Mouse (Mus musculus): ENCODE data around the gene Ndufaf2.

Ndufaf2 gene

DNA sequence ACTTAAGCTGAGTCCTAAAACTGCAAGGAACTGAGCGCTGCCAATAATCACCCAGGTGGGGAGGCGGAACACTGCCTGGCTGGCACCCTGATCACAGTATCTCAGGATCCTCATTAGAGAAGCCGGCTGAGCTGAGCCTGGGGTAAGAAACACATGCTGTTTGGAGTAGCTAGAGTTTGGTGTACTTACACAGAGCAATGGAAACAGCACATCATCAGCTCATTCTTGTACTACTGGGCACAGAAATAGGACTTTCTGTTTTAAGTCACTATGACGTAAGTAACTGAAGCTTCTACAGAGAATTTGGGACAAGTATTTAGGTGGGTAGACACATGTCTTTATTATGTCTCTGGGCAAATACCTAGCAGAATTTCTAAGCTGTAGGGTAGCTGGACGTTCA is 72.4 kb downstream of the Ndufaf2 start:
- DNase-seq (ENCODE audit: low read depth): no peak

DNA sequence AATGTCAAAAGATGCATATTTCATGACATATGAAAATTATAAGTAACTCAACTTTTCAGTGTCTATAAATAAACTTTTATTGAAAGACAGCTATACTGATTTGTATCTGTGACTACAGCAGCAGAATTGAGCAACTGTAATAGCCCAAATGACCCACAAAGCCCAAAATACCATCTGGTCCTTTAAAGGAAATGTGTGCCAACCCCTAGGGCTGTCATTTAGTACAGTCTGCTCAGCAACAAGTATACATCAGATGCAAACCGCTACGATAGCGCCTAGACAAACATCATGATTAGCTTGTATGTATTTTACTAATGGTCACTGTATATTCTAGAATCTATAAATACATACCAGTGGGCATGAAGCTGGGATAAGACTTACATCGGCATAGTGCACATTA is 74.3 kb downstream of the Ndufaf2 start:
- no peak for DNase-seq (ENCODE audit: low read depth)

DNA sequence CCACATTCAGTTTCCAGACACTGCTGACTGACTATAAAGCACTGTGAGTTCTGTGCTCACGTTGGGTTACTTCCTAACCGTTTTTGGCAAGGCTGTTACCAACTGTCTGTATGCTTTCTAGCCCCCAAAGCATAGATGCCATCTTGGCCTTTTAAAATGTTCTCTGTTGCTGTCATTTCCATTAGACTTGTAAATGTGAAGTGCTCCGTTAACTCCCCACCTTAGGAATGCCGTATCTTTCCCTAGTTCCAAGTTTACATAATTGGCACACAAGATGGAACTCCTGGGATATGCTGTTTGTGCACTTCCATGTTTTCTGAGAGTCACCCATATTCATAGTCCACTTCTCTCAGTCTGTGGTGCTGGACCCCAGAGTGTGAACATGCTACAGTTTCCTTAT is 80.5 kb downstream of the Ndufaf2 start:
- DNase-seq (ENCODE audit: low read depth): no peak

DNA sequence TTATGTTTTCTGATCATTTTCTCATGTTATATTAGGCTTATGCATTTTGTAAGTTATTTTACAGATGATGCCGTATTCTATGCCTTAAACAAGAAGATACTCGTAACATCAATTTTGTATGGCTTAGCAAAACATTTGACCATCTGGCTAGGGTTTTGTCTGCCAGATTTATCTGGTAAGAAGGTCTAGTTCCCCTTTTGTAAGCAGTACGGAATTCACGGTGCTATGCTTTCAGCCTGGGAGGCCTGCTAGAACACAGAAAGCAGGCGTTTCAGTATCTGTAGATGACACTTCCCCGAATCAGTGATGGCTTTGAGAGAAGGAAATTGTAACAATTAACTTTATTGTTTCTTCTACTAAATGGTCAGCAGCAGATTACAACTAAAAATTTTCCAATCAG is 80.9 kb downstream of the Ndufaf2 start:
- no peak for DNase-seq (ENCODE audit: low read depth)

DNA sequence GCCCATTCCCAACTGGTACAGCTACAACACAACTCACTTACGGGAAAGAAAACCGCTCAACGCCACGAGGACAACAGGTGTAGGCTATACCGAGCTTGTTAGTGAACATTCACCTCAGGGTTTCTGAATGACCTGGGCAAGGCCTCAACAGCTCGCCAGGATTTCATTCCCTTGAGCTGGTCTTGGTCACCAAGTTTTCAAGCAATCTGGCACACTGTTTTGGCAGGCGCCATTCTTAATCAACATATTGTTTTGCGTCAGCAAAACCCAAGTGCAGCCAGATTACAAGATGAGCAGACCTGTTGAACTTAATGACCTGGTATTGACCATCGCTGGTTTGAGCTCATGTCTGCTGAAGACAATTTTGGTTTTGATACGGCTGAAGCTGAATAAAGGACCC is 88.3 kb downstream of the Ndufaf2 start:
- DNase-seq (ENCODE audit: low read depth): no peak

DNA sequence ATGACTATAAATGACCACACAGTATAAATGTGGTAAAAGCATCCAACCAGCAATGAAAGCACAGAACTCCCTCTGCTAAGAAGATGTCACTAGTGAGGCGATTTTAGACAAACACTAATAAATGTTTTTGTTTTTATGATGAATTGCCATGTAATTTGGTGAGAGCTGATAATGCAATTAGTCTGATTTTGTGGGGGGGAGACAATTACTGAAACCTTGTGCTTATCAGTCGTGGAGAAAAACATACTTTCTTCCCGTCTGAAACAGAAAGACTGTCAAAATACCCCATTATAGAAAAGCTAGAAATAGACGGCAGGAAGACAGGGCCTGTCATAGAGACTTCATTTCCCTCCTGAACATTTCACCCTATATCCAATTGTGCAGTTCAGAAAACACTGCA is 89.3 kb downstream of the Ndufaf2 start:
- DNase-seq (ENCODE audit: low read depth): no peak

DNA sequence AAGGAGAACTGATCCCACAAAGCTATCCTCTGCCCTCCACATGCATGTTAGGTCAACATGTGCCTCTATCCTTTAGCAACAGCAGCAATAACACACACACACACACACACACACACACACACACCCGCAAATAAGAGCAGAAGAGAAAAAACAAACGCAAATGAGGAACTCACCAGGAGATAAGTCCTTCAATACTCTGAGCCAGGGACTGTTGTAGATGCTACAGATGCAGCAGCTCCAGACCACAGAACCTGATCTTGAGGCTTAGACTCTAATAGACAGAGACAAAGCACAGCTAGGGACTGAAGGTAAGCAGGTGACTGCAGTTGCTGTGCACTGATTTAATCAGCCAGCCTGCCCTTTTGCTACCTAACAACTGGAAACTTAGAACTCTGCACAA is 92.4 kb downstream of the Ndufaf2 start:
- no peak for DNase-seq (ENCODE audit: low read depth)

DNA sequence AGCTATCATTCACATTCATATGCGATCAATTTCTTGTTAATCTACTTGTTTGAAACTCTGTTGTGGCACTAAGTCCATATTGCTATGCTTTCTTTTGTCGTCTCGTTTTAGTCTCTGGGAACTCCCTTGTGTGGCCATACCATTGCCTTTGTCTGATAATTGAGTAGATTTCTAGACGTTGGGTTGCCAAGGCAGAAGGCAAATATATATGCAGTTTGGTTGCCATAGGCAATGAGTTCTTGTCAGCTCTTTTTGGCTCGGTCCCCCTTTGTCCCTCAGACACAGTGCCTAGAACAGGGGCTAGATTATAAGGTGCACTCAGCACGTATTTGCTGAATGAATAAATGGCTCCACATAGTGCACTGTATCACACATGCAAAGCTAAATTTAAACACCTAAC is 94.1 kb downstream of the Ndufaf2 start:
- no peak for DNase-seq (ENCODE audit: low read depth)

DNA sequence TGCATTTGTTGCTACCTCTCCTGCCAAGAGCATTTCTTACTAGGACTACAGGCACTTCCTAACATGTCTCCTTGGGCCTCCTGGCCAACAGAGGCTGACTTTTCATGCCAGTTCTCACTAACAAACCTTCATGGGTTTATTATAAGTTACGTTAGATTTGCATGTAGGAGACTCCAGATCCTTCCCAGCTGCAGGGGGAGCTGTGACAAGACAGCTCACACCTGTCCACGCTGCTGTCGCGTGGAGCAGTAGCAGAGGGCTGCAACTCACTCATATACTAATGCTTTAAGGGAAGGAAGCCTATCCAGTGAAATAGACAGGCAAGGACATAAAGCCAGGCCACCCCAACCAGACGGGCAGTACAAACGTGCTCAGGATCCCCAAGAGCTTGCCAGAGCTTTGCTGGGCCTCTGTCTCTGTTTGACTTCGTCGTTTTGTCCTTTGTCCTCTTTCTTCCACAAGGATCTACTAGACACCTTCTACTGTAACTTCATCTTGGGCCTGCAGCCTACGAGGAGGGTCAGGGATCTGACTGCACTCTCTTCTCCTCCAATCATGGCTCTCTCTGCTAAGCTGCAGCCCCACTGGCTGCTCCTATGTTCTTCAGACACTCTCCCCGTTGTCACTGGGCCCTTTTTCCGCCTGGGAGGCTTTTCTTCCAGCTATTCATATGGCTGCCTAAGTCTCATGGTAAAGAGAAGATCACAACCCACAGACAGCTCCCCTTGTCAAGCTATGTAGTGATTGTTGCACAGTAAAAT is 94.9 kb downstream of the Ndufaf2 start:
- no peak for DNase-seq (ENCODE audit: low read depth)

DNA sequence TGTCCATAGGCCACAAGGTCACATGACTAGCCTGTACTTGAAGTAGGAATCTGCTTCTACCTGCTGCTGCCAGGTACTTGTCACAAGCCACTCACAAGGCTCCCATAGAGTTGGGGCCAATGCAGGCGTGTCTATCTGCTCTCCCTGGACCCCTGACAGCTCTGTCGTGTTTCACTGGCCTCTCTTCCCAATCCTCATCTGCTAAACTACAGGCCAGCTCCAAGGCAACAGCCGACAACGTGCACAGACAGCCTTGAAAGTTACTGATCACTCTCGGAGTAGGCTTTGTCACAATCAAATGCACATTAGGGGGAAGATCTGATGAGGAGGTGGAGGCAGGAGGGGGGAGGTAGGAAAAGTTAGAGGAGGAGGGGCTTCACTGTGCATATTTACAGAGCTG is 95.5 kb downstream of the Ndufaf2 start:
- no peak for DNase-seq (ENCODE audit: low read depth)

DNA sequence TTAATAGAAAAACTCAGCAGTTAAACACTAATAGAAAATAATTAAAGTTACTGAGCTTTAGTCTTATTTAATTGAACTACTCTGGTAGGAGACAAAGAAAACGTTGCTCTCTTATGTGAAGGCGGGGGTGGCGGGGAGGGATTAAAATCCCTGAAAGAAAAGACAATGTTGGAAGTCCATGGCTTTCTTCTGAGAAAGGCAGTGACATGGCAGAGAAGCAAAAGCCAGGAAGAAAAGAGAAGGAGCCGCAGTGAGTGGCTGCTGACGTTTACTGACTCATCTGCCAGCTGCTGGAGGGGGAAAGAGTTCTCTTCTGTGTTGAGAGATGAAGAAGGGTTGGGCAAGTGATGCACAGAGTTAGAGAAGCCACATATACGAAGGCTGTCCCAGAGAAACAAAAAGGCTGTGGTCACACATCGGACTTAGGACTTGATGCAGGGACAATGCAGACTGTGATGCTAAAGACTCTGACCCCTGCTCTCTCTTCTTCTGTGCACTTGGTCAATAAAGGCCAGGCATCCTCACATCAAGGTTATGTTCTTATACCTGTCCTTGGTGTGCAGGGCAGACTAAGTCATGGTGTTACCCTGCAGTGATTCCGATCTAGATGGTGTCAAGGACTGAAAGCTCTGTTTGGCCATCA is 97.4 kb downstream of the Ndufaf2 start:
- no peak for DNase-seq (ENCODE audit: low read depth)

DNA sequence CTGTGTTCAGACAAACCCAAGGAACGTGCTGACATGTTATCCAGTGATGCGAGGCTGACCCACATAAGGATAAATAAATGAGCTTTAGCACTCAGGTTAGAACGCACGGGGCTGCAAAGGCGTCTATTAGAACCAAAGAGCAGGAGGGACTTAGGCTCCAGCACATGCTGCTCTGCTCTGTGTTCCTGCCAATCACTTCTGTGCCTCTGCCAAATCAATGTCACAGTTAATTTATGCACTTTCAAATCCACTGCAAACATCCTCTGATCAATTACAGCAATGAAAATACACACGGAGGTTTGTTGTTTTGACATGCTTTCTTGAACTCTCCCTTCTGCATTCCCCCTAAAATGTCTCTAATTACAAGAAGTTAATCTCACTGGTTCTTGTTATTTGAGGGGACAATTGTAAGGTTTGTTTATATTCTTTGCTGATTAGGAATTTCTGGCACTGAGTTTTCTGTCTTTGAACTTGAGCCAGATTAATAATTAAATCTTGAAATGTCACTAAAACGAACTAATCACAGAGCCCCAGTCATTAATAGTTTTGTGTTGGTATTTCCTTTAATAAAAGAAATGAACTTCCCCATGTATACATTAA is 98.0 kb downstream of the Ndufaf2 start:
- no peak for DNase-seq (ENCODE audit: low read depth)

DNA sequence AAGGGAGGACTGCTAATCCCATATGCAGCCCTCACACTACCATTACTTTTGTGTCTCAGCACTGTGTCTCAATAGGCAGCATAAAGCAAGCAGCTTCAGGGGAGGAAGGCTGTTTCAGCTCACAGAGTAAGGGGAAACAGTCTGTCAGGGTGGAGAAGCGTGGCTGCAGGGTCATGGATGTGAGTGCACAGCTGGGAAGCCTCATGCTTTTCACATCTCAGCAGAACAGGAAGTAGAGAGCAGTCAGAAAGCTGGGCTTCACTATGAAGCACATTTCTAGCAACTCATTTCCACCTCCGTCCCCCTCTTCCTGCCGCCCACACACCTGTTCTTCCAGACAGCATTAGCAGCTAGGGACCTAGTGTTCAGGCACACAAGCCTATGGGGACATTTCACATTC is 101.5 kb downstream of the Ndufaf2 start:
- DNase-seq (ENCODE audit: low read depth): peak; percentile 25

DNA sequence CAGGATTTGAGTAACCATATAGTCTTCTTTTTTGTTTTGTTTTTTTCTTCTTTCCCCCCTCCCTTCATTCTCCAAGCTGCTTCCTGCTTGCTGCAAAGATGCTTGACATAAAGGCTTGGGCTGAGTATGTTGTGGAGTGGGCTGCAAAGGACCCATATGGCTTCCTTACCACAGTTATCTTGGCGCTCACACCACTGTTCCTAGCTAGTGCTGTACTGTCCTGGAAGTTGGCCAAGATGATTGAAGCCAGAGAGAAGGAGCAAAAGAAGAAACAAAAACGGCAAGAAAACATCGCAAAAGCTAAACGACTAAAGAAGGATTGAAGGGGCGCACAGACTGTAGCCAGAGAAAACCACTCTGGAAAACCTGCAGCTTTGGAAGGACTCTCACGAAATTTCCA is 111.1 kb downstream of the Ndufaf2 start:
- DNase-seq (ENCODE audit: low read depth): no peak

DNA sequence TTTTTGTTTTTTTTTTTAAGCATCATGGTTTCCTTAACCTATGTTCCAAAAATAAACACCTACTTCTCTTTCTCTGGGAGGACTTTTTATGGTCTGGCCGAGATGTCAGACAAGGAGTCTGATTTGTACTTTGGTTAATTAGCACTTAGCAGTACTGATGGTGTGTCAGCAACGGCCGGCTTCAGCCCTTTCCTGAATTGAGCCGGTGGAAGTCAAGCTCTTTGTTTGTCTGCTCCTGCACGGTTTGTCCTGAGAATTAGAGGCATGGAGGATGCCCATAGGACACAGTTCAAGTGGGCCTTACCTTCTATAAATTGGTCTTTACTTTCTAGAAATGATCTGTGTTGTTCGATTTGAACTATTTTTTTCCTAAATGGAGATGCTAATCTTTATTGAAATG is 111.5 kb downstream of the Ndufaf2 start:
- no peak for DNase-seq (ENCODE audit: low read depth)

DNA sequence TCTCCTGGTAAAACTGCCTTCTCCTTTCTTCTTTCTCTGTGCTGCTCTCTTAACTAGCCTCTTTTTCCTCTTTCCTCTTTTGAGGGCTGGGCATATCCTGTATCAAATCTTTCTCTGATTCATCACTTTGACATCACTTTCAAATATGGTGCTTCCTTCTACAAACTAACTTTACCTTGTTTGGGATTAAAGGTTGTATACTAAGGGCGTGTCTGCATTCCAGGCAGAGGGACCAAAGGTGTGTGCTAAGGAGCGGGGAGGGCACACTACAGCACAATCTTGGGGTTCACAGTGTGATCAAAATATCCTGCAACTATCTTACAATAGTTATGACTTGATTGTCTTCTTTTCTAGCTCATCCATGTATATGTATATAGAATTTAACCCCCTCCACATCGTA is 112.4 kb downstream of the Ndufaf2 start:
- no peak for DNase-seq (ENCODE audit: low read depth)

DNA sequence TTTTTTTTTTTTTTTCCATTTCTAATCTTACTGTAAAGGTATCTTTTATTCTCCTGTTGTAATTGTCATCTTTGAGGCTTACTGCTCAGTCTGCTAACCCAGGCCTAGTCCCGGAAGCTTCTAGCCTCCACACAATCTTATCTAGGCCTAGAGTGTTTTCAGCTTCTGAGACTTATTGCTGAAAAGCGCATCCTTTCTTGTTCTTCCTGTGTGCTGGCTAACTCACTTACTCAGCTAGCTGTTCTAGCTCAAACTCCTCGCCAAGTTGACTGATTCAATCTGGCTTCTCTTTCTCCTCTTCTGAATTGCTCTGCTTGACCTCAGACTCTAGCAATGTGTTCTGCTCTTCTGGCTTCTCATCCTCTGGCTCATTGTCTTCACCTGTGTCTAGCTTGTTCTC is 112.8 kb downstream of the Ndufaf2 start:
- DNase-seq (ENCODE audit: low read depth): peak; percentile 67

DNA sequence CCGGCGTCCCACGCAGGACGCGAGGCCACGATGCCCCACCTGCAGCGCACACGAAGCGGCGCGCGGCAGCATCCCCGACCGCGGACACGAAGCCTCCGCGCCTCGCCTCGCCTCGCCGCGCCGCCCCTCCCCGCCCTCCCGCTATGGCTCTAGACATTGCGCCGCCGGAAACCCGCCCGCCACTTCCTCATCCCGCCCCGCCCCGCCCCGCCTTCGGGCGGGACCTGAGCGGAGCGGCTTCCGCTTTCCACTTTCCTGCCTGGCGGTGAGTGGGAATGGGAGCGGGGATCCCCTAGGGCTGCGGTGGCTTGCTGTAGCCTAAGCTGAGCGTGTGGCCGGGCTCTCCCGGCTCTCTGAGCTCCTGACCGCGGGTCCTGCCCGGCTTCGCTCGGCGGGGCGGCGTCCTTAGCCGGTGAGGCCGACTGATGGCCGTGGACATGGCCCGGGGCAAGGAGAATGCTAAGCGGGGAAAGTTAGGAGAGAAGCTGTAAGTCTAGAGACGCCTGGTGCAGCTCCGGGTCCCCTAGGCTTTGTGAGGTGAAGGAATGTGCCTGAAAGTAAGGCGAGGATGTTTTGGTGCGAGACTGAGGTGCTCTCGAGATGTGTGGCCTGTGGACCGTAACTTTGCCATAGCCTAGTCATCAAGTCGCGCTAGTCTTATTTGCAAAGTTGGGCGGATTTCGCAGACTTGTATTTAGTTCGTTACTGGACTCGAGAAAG is 114.0 kb downstream of the Ndufaf2 start, which contains the start of gene Smim15:
Gene Smim15, plus strand, starts transcription at position 225 of the 720 bp plus-strand sequence.
- DNase-seq (ENCODE audit: low read depth): peak; percentile 94

DNA sequence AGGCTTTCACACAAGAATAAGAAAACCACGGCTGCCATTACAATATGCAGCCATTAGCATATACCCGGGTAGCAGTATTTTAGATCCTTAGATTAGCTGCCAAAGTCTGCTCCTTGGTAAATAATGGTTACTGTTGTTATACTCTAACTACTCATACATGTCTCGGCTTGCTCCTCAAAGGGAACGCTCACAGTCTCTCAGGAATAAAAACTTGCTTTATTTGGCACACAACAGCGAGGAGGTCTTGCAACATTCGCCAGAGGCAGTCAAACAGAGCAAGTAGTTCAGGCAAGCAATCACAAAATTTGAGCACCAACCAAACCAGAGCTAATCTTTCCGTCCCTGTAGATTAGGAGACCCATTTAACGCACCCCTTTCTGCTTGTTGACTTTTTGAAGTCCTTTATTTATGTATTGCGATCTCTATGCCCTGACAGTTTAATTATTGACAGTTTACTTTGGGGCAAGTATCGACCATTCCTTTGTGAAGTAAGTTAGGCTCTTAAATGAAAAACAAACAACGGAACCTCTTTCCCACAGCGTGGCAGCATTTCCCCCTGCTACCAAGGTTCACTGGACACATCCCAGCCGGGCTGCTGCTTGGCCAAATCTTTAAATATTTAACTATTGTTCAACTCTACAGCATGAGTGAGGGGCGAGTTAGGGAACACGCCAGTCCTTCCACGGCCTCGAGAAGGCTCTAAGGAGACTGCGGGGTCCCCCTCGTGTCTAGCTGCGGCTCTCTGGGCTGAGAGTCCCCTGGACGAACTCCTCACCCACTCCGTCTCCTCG is 114.8 kb downstream of the Ndufaf2 start:
- DNase-seq (ENCODE audit: low read depth): peak; percentile 47

DNA sequence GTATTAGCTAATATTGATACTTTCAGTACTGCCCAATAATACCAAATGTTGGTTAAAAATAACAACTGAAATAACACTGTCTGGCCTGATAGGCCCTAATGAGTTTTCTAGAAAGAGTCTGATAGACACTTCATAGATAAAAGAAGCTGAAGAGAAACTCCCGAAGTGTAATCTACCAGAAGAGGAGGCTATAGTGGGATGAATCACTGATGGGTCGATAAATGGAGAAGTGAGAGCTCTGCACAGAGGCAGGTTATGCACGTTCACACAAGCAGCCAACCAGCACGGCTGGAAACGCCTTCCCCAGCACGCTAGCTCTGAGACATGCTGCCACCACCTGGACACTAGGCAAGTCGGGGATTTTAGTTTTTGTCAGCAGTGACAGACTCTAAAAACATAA is 117.1 kb downstream of the Ndufaf2 start:
- DNase-seq (ENCODE audit: low read depth): peak; percentile 74

DNA sequence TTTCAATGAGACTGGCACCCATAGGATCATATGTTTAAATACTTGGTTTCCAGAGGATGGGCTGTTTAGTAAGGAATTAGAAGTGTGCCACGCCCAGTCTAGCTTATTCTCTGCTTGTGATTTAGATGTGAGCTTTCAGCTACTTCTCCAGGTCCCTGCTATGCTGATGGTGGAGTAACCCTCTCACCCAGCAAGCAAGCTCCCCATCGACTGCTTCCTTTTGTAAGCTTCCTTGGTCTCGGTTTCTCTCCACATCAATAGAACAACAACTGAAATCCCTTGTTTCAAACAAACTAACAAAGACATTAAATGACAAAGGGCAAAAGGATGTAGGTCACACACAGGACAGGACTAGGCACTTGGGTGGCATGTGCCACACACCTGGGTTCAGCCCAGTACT is 118.0 kb downstream of the Ndufaf2 start:
- no peak for DNase-seq (ENCODE audit: low read depth)

DNA sequence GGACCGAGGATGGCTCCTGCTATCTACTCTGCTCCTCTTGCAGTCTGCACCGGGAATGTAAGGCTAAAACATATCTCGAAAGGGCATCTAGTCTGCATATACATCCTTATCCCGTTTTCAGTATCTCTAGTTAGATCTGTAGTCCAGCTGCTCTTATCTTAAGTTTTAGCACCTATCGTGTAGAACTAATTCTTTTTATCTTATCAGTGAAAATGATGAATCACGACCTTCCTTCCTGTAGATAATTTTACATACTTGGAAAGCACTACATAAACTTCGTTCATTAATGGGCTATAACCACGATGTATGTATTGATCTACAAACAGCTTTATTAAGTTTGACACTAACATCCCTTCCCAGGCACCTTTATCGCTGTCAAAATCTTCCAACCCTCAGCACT is 118.5 kb downstream of the Ndufaf2 start:
- no peak for DNase-seq (ENCODE audit: low read depth)

Data from induced T-regulatory cell, adult 2 months (primary cell).